Mouse (Mus musculus) mouse embryonic stem cell (cell line): ENCODE measurements around the gene Zfp239.
"Not testable (repeated sequence)": the region's sequence is repeated elsewhere in the genome, so short reads cannot be mapped to it uniquely, and the experiment has no call there.

Experiments used
- in situ Hi-C, 2 experiments: fragments of 300-500 bp; cut with MboI; formaldehyde crosslinking; loops; 1 replicate in 1 of 2; 3 replicates in 1 of 2; pipeline ENCODE4 v1.14.3; 2019 to 2020; ENCODE audit warnings: low sequenced_read_pairs in 2 of 2, low pct_unique_long_range_greater_than_20kb in 1 of 2, mixed read lengths in 1 of 2; ENCODE audit not compliant: unreplicated experiment in 1 of 2

The Zfp239 gene

GRCm38 (mm10) chr6:117871034-117871433 lies 9.1 kb downstream of the Zfp239 start:
- in situ Hi-C loops, result no loop called here

- in situ Hi-C loops, result not testable (repeated sequence)
These were observed 11.6 kb downstream of the Zfp239 start for GRCm38 (mm10) chr6:117873450-117873849.

DNA sequence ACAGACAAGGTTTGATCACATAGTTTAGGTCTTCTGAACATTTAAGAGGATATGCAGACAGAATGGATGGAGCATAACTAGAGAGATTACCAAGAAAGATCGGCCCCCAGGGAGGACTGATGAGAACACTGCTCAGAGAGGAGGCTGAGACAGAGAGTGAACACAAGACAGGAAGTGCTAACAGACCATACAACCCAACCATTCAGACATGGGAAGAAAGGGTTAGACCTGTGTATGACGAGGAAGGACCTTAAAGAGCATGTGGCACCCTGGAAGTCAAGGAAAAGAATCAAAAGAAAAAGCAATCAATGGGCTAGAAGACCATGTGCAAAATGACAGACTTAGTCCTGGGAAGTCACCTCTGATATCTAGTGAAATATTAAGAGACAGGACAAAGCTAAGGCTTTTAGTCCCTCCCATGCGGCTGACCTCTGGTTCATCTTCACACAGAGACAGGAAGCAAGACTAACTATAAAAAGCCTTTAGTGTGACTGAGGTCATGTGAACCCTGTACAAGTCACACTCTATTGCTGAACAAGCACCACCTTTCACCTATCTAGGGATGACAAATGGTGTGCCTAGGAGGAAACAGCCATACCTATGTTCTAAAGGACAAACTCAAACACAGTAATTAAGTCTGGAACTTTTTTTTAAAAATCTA lies 12.9 kb downstream of the Zfp239 start:
- in situ Hi-C loops, result no loop called here

- in situ Hi-C loops, result no loop called here
These were observed 17.0 kb downstream of the Zfp239 start for GRCm38 (mm10) chr6:117878700-117879407.

GRCm38 (mm10) chr6:117879408-117880115 lies 17.7 kb downstream of the Zfp239 start:
- in situ Hi-C loops, result no loop called here

- in situ Hi-C loops, result no loop called here
These were observed 18.5 kb downstream of the Zfp239 start for GRCm38 (mm10) chr6:117880394-117880838.

GRCm38 (mm10) chr6:117881229-117881628 lies 19.3 kb downstream of the Zfp239 start:
- in situ Hi-C loops, result no loop called here

DNA sequence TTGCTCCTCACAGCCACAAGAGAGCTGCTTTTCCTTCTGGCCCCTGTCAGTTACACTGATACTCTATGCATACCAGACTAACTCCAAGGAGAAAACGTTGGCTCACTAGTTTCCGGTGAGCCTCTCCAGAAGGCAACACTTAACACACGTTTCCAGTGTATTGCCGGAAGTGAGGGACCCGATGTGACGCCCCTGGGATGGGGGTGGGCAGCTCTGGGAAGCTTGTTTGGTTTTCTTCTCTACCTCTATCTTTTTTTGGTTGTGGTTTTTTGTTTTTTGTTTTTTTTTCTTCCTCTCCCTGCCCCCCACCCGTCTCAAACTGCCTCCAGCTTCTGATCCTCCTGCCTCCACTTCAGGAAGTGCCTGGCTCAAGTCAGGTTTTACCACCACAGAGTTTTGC lies 20.1 kb downstream of the Zfp239 start:
- in situ Hi-C loops, result no loop called here

DNA sequence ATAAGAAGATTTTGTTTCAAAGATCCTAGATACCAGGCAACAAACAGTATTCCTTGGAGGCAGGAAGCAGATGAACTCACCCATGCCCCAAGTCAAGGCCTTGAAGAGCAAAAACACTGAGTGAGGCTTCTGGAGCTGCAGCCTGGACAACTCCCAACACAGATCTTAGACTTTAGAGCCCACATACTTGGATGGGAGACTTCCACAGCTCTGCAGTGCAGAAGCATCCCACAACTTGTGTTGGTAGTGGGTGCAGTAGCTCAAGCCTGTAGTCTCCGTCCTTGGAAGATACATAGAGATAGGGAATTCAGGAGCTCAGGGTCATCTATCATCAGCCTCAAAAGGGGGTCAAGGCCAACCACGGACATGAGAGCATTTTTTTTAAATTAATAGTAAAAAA lies 24.0 kb downstream of the Zfp239 start:
- in situ Hi-C loops, result no loop called here

GRCm38 (mm10) chr6:117888032-117888431 lies 26.1 kb downstream of the Zfp239 start:
- in situ Hi-C loops, result no loop called here

DNA sequence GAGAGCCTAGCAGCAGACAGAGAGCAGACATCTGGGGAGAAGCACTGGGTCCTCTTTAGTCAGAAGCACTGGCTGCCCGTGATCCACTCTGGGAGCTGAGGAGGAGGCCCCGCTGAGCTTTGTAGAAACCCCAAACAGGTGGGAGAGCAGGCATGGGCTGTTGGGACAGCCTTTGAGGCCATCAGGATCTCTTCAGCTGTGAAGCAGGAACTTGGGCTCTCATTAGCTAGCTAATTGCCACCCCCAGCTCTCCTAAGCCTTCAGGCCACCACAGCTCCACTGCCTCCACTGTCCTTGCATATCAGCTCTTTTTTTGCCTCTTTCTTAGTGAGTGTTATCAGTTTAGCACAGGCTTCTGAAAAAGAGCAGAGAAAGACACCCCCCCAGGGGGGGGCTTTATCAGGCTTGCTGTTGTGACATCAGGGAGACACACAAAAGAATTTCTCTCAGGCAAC lies 26.8 kb downstream of the Zfp239 start:
- in situ Hi-C loops, result no loop called here

GRCm38 (mm10) chr6:117890257-117890656 lies 28.4 kb downstream of the Zfp239 start:
- in situ Hi-C loops, result no loop called here

GRCm38 (mm10) chr6:117891369-117892160 lies 29.7 kb downstream of the Zfp239 start:
- in situ Hi-C loops, result no loop called here

GRCm38 (mm10) chr6:117892386-117892785 lies 30.5 kb downstream of the Zfp239 start:
- in situ Hi-C loops, result no loop called here

DNA sequence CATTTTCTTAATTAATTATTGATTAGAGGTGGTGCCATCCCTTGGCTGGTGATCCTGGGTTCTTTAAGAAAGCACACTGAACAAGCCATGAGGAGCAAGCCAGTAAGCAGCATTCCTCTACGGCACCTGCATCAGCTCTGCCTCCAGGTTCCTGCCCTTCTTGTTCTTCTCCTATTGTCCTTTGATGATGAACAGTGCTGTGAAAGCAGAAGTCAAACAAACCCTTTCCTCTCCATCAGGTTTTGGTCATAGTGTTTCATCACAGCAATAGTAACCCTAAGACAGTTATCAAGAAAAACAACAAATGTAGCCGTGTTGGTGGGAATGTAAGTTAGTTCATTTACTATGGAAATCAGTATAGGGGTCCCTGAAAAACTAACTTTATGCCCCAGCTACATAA lies 31.5 kb downstream of the Zfp239 start:
- in situ Hi-C loops, result no loop called here

DNA sequence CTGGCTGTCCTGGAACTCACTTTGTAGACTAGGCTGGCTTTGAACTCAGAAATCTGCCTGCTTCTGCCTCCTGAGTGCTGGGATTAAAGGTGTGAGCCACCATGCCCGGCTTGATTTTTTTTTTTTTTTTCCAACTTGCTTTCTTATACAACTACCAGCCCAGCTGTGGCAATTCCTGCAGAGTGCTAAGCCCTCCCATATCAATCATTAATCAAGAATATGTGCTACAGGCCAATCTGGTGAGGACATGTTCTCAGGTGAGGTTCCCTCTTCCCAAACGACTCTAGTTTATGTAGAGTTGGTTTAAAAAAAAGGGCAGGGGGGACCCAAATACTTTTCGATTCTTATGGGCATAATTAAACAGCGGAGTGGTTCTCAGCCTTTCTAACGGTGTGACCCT lies 35.9 kb downstream of the Zfp239 start:
- in situ Hi-C loops, result no loop called here

DNA sequence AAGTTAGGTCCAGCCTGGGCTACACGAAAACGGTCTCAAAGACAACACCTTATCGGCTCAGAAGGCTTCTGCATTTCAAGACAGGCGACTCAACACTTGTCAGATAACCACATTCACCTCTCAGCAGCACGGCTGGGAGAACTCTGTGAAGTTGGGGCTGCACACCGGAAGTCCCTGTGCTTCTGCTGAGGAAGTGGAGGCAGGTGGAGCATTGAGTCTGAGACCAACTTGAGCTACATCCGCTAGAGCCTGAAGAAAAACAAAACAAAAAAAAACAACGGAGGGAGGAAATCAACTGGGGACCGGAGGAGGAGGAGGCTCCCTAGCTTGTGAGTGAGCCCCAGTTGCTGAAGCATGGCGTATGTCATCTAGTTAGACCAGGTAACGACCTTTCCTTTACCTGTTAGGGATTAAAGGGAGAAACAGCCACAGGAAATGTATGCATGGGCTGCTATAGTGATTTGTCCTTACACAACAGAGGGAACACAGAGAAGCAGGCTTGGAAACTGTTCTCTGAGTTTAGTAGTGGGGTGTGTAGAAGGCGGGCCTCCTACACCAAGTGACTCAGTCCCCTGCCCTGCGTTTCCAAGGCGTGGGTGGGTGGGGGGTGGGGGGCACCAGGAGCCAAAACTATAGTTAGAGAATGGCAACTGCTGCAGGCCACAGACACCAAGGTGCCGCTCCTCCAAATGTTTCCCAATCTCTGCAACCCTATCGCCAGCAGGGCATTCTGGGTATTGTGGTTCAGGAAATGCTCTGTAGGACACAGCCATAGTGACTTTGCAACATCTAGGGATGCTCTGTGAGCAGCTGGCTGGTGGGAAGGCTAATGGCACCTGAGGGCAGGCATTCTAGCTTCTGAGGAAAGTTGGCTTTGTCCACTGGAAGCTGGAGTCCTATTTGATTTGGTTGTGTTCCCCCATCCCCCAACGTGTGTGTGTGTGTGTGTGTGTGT lies 38.5 kb downstream of the Zfp239 start, which contains the start of gene Hnrnpf:
Gene Hnrnpf (plus strand): TSS at position 199 of the 955 bp plus-strand sequence.
- in situ Hi-C loops, result no loop called here
